Mouse (Mus musculus): ENCODE results near the gene Ung. TPM values are rescaled to one million over a fixed set of nuclear protein-coding genes. Genes with fewer than 3 reads are reported as not detected.
A peak's percentile ranks its signal among the peaks of the same experiment; 100 is the strongest.

Ung gene
- polyA plus RNA-seq, 1 experiment from 2014 or later = 63.5 TPM

- H3K36me3 ChIP-seq = peaks cover 94% of the 10 kb centered on the region
These were observed 15.2 kb upstream of the Ung start for GRCm38 (mm10) chr5:114115030-114115429.

GRCm38 (mm10) chr5:114116586-114116985, 13.6 kb upstream of the Ung start:
- H3K36me3 ChIP-seq = peaks cover 94% of the 10 kb centered on the region
- H3K27ac ChIP-seq = no peak overlapping the region
- H3K9me3 ChIP-seq (replicated peaks) = no peaks in the 10 kb centered on the region
- H3K4me2 ChIP-seq = no peak overlapping the region
- H3K4me3 ChIP-seq (replicated peaks) = no peak overlapping the region
- no peaks in the 10 kb centered on the region for H3K4me1 ChIP-seq
- ATAC-seq (replicated peaks; ENCODE audit: low FRiP score) = no peak
- no peak overlapping the region for H3K9ac ChIP-seq
- no peaks in the 10 kb centered on the region for H3K27me3 ChIP-seq
- 86% methylated on average over 7 of the region's 7 CpGs for WGBS

More at GRCm38 (mm10) chr5:114115030-114115429, 15.2 kb upstream of the Ung start:
- Histone ChIP-seq H3K9ac (no peak overlapping the region), H3K27ac (no peak overlapping the region), H3K27me3 (no peaks in the 10 kb centered on the region), H3K9me3 (replicated peaks) (no peaks in the 10 kb centered on the region), H3K4me3 (replicated peaks) (no peak overlapping the region), H3K4me1 (no peaks in the 10 kb centered on the region), H3K4me2 (no peak overlapping the region)
- WGBS = 80% methylated on average over 5 of the region's 5 CpGs
- no peak for ATAC-seq (replicated peaks; ENCODE audit: low FRiP score)

GRCm38 (mm10) chr5:114119806-114120205, 10.4 kb upstream of the Ung start:
- no peaks in the 10 kb centered on the region for H3K4me1 ChIP-seq
- no peak overlapping the region for H3K27ac ChIP-seq
- no peak overlapping the region for H3K4me3 ChIP-seq (replicated peaks)
- peaks cover 95% of the 10 kb centered on the region for H3K36me3 ChIP-seq
- H3K9me3 ChIP-seq (replicated peaks) = no peaks in the 10 kb centered on the region
- no peaks in the 10 kb centered on the region for H3K27me3 ChIP-seq
- ATAC-seq (replicated peaks; ENCODE audit: low FRiP score) = no peak
- 85% methylated on average over 4 of the region's 4 CpGs for WGBS
- no peak overlapping the region for H3K4me2 ChIP-seq
- H3K9ac ChIP-seq = no peak overlapping the region

GRCm38 (mm10) chr5:114126008-114126407, 4.2 kb upstream of the Ung start:
- H3K36me3 ChIP-seq = peaks cover 46% of the 10 kb centered on the region
- H3K4me3 ChIP-seq (replicated peaks) = no peak overlapping the region
- no peak overlapping the region for H3K4me2 ChIP-seq
- no peak for ATAC-seq (replicated peaks; ENCODE audit: low FRiP score)
- H3K9me3 ChIP-seq (replicated peaks) = no peaks in the 10 kb centered on the region
- WGBS = 91% methylated on average over 3 of the region's 3 CpGs
- H3K27ac ChIP-seq = no peak overlapping the region
- H3K4me1 ChIP-seq = peaks cover 19% of the 10 kb centered on the region
- H3K27me3 ChIP-seq = no peaks in the 10 kb centered on the region
- no peak overlapping the region for H3K9ac ChIP-seq

- Histone ChIP-seq H3K27ac (peak overlapping the region; percentile 94; the same call in 1 of the 2 replicates), H3K9me3 (replicated peaks) (no peaks in the 10 kb centered on the region), H3K4me2 (peak overlapping the region; percentile 98), H3K27me3 (no peaks in the 10 kb centered on the region), H3K4me1 (peaks cover 24% of the 10 kb centered on the region), H3K36me3 (peaks cover 39% of the 10 kb centered on the region), H3K9ac (no peak overlapping the region), H3K4me3 (replicated peaks) (peak overlapping the region; percentile 70)
- WGBS = 86% methylated on average over 7 of the region's 7 CpGs
- no peak for ATAC-seq (replicated peaks; ENCODE audit: low FRiP score)
These were observed 3.5 kb upstream of the Ung start for GRCm38 (mm10) chr5:114126499-114127244.

GRCm38 (mm10) chr5:114127374-114128349, 2.5 kb upstream of the Ung start, which contains the start of gene Alkbh2:
Gene Alkbh2 (minus strand): TSS chr5:114128218.
- peak; percentile 10; the same call in 1 of the 2 replicates for ATAC-seq (replicated peaks; ENCODE audit: low FRiP score)
- Histone ChIP-seq H3K4me1 (peaks cover 33% of the 10 kb centered on the region), H3K27me3 (no peaks in the 10 kb centered on the region), H3K9ac (peak within 1 kb of the TSS; percentile 67), H3K36me3 (peaks cover 30% of the 10 kb centered on the region), H3K27ac (peak within 1 kb of the TSS; percentile 94), H3K9me3 (replicated peaks) (no peaks in the 10 kb centered on the region), H3K4me2 (peak within 1 kb of the TSS; percentile 98), H3K4me3 (replicated peaks) (peak within 1 kb of the TSS; percentile 70)
- WGBS = under 1% methylated on average over 69 of the region's 69 CpGs

GRCm38 (mm10) chr5:114129550-114130210, 506 bp upstream of the Ung start:
- peak overlapping the region; percentile 67; the same call in 1 of the 2 replicates for H3K9ac ChIP-seq

GRCm38 (mm10) chr5:114130698-114131520, 723 bp downstream of the Ung start:
- Histone ChIP-seq H3K4me2 (peak overlapping the region; percentile 96), H3K4me3 (replicated peaks) (peak overlapping the region; percentile 84), H3K4me1 (peaks cover 47% of the 10 kb centered on the region), H3K27ac (peak overlapping the region; percentile 85), H3K27me3 (no peaks in the 10 kb centered on the region), H3K36me3 (peaks cover 13% of the 10 kb centered on the region), H3K9ac (peak overlapping the region; percentile 67), H3K9me3 (replicated peaks) (no peaks in the 10 kb centered on the region)
- WGBS = under 1% methylated on average over 87 of the region's 87 CpGs
- peak; percentile 97 for ATAC-seq (replicated peaks; ENCODE audit: low FRiP score)

More at GRCm38 (mm10) chr5:114129550-114130210, 506 bp upstream of the Ung start:
- no peak for ATAC-seq (replicated peaks; ENCODE audit: low FRiP score)
- Histone ChIP-seq H3K4me1 (peaks cover 47% of the 10 kb centered on the region), H3K27me3 (no peaks in the 10 kb centered on the region), H3K36me3 (peaks cover 15% of the 10 kb centered on the region), H3K4me3 (replicated peaks) (peak overlapping the region; percentile 84), H3K4me2 (peak overlapping the region; percentile 96), H3K9me3 (replicated peaks) (no peaks in the 10 kb centered on the region), H3K27ac (no peak overlapping the region)
- 78% methylated on average over 15 of the region's 15 CpGs for WGBS

GRCm38 (mm10) chr5:114131521-114131840, 1.3 kb downstream of the Ung start:
- no peaks in the 10 kb centered on the region for H3K27me3 ChIP-seq
- ATAC-seq (replicated peaks; ENCODE audit: low FRiP score) = no peak
- peak overlapping the region; percentile 85 for H3K27ac ChIP-seq
- peaks cover 46% of the 10 kb centered on the region for H3K4me1 ChIP-seq
- peaks cover 16% of the 10 kb centered on the region for H3K36me3 ChIP-seq
- peak overlapping the region; percentile 53 for H3K9ac ChIP-seq
- H3K4me2 ChIP-seq = peak overlapping the region; percentile 96
- H3K4me3 ChIP-seq (replicated peaks) = peak overlapping the region; percentile 84
- whole genome bisulfite sequencing = under 1% methylated on average over 15 of the region's 15 CpGs
- H3K9me3 ChIP-seq (replicated peaks) = no peaks in the 10 kb centered on the region

- Histone ChIP-seq H3K27me3 (no peaks in the 10 kb centered on the region), H3K4me1 (peaks cover 46% of the 10 kb centered on the region), H3K9me3 (replicated peaks) (no peaks in the 10 kb centered on the region), H3K4me2 (peak overlapping the region; percentile 96; the same call in 1 of the 2 replicates), H3K9ac (no peak overlapping the region), H3K4me3 (replicated peaks) (no peak overlapping the region), H3K36me3 (peaks cover 29% of the 10 kb centered on the region), H3K27ac (no peak overlapping the region)
- 81% methylated on average over 6 of the region's 6 CpGs for WGBS
- no peak for ATAC-seq (replicated peaks; ENCODE audit: low FRiP score)
These were observed 2.7 kb downstream of the Ung start for GRCm38 (mm10) chr5:114132841-114133240.

GRCm38 (mm10) chr5:114134091-114134534, 3.9 kb downstream of the Ung start:
- H3K27me3 ChIP-seq = no peaks in the 10 kb centered on the region
- H3K4me3 ChIP-seq (replicated peaks) = no peak overlapping the region
- no peak for ATAC-seq (replicated peaks; ENCODE audit: low FRiP score)
- H3K9ac ChIP-seq = no peak overlapping the region
- no peaks in the 10 kb centered on the region for H3K9me3 ChIP-seq (replicated peaks)
- H3K4me1 ChIP-seq = peaks cover 59% of the 10 kb centered on the region
- WGBS = 73% methylated on average over 6 of the region's 6 CpGs
- no peak overlapping the region for H3K4me2 ChIP-seq
- no peak overlapping the region for H3K27ac ChIP-seq
- H3K36me3 ChIP-seq = peaks cover 32% of the 10 kb centered on the region

Data from kidney, embryonic 15.5 days (tissue).